Mouse (Mus musculus): ENCODE results near the gene Nampt. TPM values are rescaled to one million over a fixed set of nuclear protein-coding genes. Genes with fewer than 3 reads are reported as not detected.

Gene Nampt
- total RNA-seq, 2 experiments from 2014 or later: 90.3 to 94.4 TPM

GRCm38 (mm10) chr12:32854866-32855265 lies 35.5 kb downstream of the Nampt start:
- intact Hi-C loops (cut with DNase I): loop anchor here (1.0 kb wide), 1 partner anchor 31 kb away; no protein-coding TSS in a partner anchor
- TF ChIP-seq CTCF (IDR thresholded peaks at IDR 0.05): no peak
- Histone ChIP-seq H3K4me3 (peak overlapping the region; percentile 29), H3K27ac (peak overlapping the region; percentile 88)
- DNase-seq: peak; percentile 80

- peak overlapping the region; percentile 88 for H3K27ac ChIP-seq
- intact Hi-C loops (cut with DNase I): loop anchor here (1.0 kb wide), 1 partner anchor 31 kb away; no protein-coding TSS in a partner anchor
Measured at GRCm38 (mm10) chr12:32855398-32855797, 36.1 kb downstream of the Nampt start.

GRCm38 (mm10) chr12:32856707-32857511 lies 37.6 kb downstream of the Nampt start:
- Histone ChIP-seq H3K4me3 (peak overlapping the region; percentile 32), H3K27ac (peak overlapping the region; percentile 88)
- no peak for TF ChIP-seq CTCF (IDR thresholded peaks at IDR 0.05)
- intact Hi-C loops (cut with DNase I): loop anchor here (2.0 kb wide), 1 partner anchor 36 kb away; no protein-coding TSS in a partner anchor
- peak; percentile 40 for DNase-seq

More at GRCm38 (mm10) chr12:32855398-32855797, 36.1 kb downstream of the Nampt start:
- H3K4me3 ChIP-seq: peak overlapping the region; percentile 29; the same call in 1 of the 2 replicates
- no peak for TF ChIP-seq CTCF (IDR thresholded peaks at IDR 0.05)
- DNase-seq: peak; percentile 40

- no peak for TF ChIP-seq CTCF (IDR thresholded peaks at IDR 0.05)
- Histone ChIP-seq H3K27ac (peak overlapping the region; percentile 88), H3K4me3 (no peak overlapping the region)
- DNase-seq: no peak
- intact Hi-C loops (cut with DNase I): loop anchor here (2.0 kb wide), 1 partner anchor 24 kb away; no protein-coding TSS in a partner anchor
Measured at GRCm38 (mm10) chr12:32858444-32858843, 39.1 kb downstream of the Nampt start.

- no peak for DNase-seq
- Histone ChIP-seq H3K4me3 (no peak overlapping the region), H3K27ac (no peak overlapping the region)
- no peak for TF ChIP-seq CTCF (IDR thresholded peaks at IDR 0.05)
- intact Hi-C loops (cut with DNase I): no loop called here
Measured at GRCm38 (mm10) chr12:32860820-32861219, 41.5 kb downstream of the Nampt start.

- DNase-seq: no peak
- no peak for TF ChIP-seq CTCF (IDR thresholded peaks at IDR 0.05)
- intact Hi-C loops (cut with DNase I): no loop called here
- no peak overlapping the region for H3K4me3 ChIP-seq
- H3K27ac ChIP-seq: no peak overlapping the region
Measured at GRCm38 (mm10) chr12:32870815-32871214, 51.5 kb downstream of the Nampt start.

GRCm38 (mm10) chr12:32877500-32877899 lies 58.2 kb downstream of the Nampt start:
- no peak for TF ChIP-seq CTCF (IDR thresholded peaks at IDR 0.05)
- H3K27ac ChIP-seq: no peak overlapping the region
- DNase-seq: no peak
- intact Hi-C loops (cut with DNase I): no loop called here
- H3K4me3 ChIP-seq: no peak overlapping the region

- Histone ChIP-seq H3K27ac (peak overlapping the region; percentile 49; the same call in 1 of the 2 replicates), H3K4me3 (no peak overlapping the region)
- no peak for TF ChIP-seq CTCF (IDR thresholded peaks at IDR 0.05)
- DNase-seq: peak; percentile 41
- intact Hi-C loops (cut with DNase I): no loop called here
Measured at GRCm38 (mm10) chr12:32877964-32878571, 58.7 kb downstream of the Nampt start.

- no peak for TF ChIP-seq CTCF (IDR thresholded peaks at IDR 0.05)
- intact Hi-C loops (cut with DNase I): no loop called here
- no peak for DNase-seq
- Histone ChIP-seq H3K4me3 (no peak overlapping the region), H3K27ac (no peak overlapping the region)
Measured at GRCm38 (mm10) chr12:32879371-32879770, 60.0 kb downstream of the Nampt start.

GRCm38 (mm10) chr12:32884356-32884755 lies 65.0 kb downstream of the Nampt start:
- DNase-seq: peak; percentile 77
- TF ChIP-seq CTCF (IDR thresholded peaks at IDR 0.05): no peak
- Histone ChIP-seq H3K27ac (peak overlapping the region; percentile 87), H3K4me3 (no peak overlapping the region)
- intact Hi-C loops (cut with DNase I): no loop called here

- DNase-seq: no peak
- no peak for TF ChIP-seq CTCF (IDR thresholded peaks at IDR 0.05)
Measured at GRCm38 (mm10) chr12:32885041-32885440, 65.7 kb downstream of the Nampt start.

GRCm38 (mm10) chr12:32886353-32886752 lies 67.0 kb downstream of the Nampt start:
- H3K27ac ChIP-seq: peak overlapping the region; percentile 87
- H3K4me3 ChIP-seq: no peak overlapping the region
- TF ChIP-seq CTCF (IDR thresholded peaks at IDR 0.05): no peak
- peak; percentile 54 for DNase-seq
- intact Hi-C loops (cut with DNase I): loop anchor here (1.0 kb wide), 1 partner anchor 31 kb away; no protein-coding TSS in a partner anchor

More at GRCm38 (mm10) chr12:32885041-32885440, 65.7 kb downstream of the Nampt start:
- no peak overlapping the region for H3K4me3 ChIP-seq
- intact Hi-C loops (cut with DNase I): no loop called here
- H3K27ac ChIP-seq: peak overlapping the region; percentile 87

- peak overlapping the region; percentile 81; the same call in 1 of the 2 replicates for H3K27ac ChIP-seq
- TF ChIP-seq CTCF (IDR thresholded peaks at IDR 0.05): no peak
- intact Hi-C loops (cut with DNase I): no loop called here
- no peak overlapping the region for H3K4me3 ChIP-seq
- DNase-seq: no peak
Measured at GRCm38 (mm10) chr12:32888226-32888625, 68.9 kb downstream of the Nampt start.
